Mouse (Mus musculus): ENCODE measurements around the gene Ephb1. TPM values are rescaled to one million over a fixed set of nuclear protein-coding genes. Genes with fewer than 3 reads are reported as not detected.
A peak's percentile ranks its signal among the peaks of the same experiment; 100 is the strongest.

The Ephb1 gene
- total RNA-seq, 2 experiments from 2014 or later = 31.5 to 36.0 TPM

DNA sequence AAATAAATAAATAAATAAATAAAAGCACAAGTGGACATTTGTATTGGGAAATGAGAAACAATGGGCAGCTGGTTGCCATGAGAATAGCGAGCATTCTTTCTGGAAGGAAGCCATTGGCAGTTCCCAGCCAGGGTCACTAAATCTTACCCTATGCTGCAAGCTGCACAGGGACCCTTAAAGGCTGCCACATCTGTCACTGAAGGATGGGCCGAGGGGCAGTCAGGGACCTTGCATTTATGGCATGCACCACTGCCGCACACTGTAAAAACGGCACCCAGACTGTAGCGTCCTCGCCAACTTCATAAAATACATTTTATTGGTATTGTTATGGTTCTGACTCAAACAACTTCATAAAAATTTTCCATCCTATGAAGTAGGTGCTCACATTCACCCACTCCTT, 39.1 kb downstream of the Ephb1 start:
- intact Hi-C loops (cut with DNase I) = no loop called here
- no peak for DNase-seq (ENCODE audit: low spot score in 2 of 2)

DNA sequence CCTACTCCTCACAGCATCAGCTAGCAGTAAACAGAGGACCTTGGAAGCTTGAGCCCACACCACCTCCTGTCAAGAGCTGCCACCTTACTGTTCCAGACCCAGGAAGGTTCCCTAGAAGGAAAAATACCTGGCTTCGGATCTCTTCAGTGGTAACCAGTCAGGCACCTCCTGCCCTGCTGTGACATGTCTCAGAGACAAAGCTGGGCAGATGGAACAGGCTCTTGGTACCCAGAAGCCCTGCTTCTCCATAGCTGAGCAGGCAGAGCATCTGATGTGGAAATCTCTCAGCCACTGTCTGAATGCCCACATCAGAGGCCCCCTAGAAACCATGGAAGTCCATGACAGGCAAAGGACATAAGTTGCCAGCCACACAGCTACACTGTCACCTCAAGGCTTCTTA, 39.7 kb downstream of the Ephb1 start:
- DNase-seq (ENCODE audit: low spot score in 2 of 2) = no peak
- intact Hi-C loops (cut with DNase I) = no loop called here

DNA sequence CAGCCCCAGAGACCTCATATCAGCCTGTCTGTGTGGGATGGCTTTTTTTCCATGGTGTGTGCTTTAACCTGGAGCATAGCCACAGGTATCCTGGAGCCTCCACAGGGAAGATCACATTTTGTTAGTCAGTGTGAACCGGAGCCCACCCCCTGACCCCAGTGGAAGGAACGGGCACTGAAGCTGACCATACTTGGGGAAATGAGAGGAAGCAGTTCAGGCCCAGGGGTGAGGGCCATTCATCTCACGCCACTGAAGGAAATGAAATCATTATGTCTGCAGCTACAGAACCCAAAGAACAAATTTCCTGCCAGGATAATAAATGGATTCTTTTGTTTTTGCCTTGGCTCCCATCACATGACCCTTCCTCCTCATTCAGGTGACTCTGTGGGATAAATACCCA, 44.1 kb downstream of the Ephb1 start:
- intact Hi-C loops (cut with DNase I) = no loop called here
- DNase-seq (ENCODE audit: low spot score in 2 of 2) = no peak

DNA sequence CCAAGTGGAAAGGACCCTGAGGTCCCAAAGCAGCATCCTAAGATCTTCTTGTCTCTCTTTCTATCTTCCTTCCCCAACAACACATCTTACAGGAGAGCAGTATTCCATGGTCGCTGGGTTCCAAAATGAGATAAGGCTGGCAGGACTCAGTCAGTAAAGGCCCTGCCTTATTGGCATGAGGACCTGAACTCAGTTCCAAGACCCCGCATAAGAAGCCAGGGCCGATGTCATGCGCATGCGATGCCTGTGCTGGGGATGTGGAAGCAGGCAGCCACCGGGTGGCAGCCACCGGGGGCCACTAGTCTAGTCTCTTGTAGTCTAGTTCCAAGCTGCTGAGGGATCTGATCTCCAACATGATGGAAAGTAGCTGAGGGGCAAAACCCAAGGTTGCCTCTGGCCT, 45.2 kb downstream of the Ephb1 start:
- intact Hi-C loops (cut with DNase I) = no loop called here
- DNase-seq (ENCODE audit: low spot score in 2 of 2) = no peak

DNA sequence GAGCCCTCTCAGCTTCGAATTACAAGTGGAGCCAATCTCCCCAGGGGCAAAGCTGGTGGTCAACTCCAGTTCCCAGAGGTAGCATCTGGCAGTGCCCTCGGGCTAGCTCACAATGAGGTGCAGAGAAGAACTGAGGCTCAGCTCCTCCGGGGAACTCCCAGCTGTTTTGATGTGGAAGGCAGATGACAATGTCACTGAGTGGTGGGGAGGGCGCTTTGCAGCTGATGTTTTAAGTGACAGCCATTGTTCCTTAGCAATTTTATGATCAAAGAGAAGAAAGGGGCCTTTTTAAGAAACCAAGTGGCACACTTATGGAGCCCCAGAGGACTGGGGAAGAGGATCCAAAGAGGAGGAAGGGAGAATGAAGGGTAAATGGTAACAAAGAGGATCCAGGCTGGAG, 46.8 kb downstream of the Ephb1 start:
- DNase-seq (ENCODE audit: low spot score in 2 of 2) = no peak
- intact Hi-C loops (cut with DNase I) = no loop called here

DNA sequence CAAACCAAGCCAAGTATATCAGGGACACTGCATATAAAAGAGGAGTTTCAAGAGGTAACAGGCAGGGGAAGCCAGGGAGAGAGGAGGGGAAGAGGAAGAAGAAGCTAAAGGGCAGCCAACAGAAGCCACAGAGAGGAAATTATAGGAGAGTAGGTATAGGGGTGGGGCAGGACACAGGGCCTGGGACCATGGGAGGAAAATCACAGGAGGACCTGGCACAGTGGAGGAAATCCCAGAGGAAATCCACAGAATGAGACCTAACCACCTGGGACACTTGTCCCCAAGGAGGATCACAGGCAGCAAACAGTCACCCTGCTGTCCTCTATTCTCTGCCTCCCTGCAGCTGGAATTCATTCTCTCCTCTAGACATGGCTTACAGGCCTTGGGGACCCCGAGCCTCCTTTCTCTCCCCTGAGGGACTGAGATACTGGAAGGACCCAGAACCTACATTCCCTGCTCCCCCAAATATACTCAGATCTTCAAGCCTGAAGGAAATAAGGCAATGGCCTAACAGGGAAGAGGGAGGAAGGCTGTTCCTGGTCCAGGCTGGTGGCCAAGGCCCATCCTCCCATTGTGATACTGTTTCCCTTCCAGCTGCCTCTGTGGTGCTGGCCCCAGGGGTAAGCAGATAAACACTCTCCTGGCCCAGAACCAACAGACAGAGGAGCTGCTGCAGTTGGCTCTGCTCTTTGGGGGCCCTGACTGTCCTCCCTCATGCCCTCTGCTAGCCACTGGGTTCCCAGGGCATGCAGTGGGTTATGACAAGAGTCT, 47.7 kb downstream of the Ephb1 start:
- intact Hi-C loops (cut with DNase I) = no loop called here
- DNase-seq (ENCODE audit: low spot score in 2 of 2) = no peak

DNA sequence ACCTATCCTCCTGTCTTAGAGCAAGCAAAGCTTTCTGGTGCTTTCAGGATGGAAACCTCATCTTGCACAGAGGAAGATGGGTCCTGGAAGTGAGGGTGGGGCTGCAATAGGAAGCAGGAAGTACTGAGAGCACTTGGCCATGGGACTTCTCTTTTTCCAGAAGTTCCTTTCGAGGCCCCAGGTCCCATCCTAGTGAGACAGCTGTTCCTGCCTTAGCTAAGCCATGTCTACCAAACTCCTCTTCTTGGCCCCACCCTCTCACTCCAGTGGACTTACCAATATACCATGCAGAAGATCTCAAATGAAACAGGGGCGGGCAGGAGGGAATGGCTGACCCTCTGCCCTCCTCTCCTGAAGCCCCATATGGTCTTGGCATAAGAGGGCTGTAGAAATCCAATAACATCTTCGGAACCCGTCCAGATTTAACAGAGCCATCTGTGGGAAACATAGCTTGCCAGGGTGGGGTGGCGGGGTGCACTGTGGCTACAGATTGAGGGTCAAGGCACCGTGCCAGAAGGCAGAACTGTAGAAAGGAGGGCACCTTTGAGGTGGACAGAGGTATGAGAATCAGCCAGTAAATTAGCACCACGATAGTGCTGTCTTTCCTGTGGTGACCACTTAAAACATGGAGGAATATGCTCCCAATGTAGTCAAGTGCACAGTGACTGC, 48.9 kb downstream of the Ephb1 start:
- DNase-seq (ENCODE audit: low spot score in 2 of 2) = no peak
- intact Hi-C loops (cut with DNase I) = no loop called here

DNA sequence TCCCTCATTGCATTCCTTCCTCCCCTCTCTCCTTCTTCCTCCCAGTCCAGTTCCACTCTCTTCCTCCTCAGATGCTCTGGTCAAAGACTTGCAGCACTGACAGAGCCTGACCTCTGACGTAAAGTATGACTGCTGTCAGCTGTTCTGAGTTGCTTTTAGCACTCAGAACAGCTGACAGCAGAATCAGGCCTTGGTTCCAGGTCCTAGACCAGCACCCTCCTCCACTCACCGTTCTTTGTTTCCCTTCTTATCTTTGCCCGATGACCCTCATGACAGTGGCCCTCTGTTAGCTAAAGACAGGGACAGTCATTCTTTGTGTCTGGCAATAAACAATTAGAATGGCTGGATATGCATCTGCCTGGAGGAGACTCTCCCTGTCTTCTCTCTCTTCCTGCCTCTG, 49.7 kb downstream of the Ephb1 start:
- no peak for DNase-seq (ENCODE audit: low spot score in 2 of 2)
- intact Hi-C loops (cut with DNase I) = no loop called here

DNA sequence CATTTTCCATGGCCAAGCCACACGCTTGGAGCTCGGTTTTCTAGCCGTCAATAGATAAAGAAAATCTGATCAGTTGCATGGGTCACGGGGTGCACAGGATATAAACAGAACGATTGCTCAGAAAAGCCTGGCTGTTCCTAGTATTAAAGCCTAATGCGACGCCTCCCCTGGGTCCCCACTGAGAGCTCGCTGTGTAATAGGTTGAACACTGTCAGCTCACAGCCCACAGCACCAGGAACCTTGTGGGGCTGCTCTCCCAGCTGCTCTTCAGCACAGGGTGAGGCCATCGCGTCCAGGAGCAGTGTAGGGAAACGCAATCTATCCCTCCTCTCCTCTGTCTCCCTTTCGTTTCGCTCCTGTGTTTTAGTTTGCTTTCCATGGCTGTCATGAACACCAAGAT, 50.6 kb downstream of the Ephb1 start:
- intact Hi-C loops (cut with DNase I) = no loop called here

DNA sequence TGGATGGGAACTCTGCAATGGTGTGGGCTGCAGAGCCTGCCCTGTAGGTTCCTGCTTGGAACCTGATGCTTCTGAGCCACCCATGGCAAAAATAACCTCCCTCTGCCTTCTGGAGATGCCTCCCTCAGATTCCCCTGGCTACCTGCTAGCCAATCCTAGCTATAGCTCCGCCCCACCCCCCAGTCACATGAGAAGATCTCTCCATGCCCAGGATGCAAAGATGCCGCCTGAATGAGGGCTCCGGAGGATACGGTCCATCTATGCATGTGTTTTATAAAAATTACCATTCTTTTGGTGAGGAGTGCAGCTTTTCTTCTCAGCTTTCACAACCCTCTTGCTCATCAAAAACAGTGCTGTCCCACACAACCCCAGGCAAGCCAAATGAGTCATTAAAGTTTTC, 53.5 kb downstream of the Ephb1 start:
- DNase-seq (ENCODE audit: low spot score in 2 of 2) = peak in 1 of 2 experiments; percentile 44

More for the DNA sequence above, 50.6 kb downstream of the Ephb1 start:
- no peak for DNase-seq (ENCODE audit: low spot score in 2 of 2)

DNA sequence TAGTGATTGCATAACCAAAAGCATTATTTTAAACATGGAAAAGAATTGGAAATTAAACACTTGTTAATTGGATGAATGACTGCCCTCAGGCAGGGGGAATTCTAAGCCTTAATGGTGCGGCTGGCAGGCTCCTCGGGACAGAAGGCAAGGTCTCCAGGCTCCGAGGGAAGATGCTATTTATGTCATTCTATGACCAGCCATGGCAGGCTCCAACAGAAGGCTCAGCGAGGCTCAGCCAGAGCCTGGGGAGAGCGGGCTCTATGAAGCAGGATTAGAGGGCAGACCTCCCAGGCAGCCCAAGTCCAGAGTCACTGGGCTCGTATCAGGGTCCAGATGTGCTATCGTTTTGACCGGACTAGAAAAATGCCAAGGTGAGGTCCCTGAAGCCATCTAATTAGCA, 55.8 kb downstream of the Ephb1 start:
- intact Hi-C loops (cut with DNase I) = no loop called here
- DNase-seq (ENCODE audit: low spot score in 2 of 2) = no peak

More for the DNA sequence above, 53.5 kb downstream of the Ephb1 start:
- intact Hi-C loops (cut with DNase I) = no loop called here

DNA sequence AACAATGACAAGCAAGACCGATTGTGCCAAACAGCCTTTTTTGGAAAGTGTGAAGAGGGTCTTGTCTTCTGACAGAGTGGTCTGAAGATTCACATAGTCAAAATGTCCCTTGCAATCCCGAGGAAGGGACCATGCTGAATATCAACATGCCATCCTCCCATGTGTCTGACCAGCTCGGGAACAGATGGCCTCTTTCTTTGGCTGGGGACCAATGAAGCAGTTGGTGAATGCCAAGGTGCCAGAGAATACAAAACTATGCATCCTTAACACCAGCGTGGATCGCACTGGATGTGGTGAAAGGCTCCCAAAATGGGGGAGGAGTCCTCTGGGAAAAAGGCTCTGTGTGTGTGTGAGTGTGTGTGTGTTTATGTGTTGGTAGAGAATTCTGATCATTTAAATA, 56.5 kb downstream of the Ephb1 start:
- peak in 1 of 2 experiments; percentile 62 for DNase-seq (ENCODE audit: low spot score in 2 of 2)
- intact Hi-C loops (cut with DNase I) = no loop called here

DNA sequence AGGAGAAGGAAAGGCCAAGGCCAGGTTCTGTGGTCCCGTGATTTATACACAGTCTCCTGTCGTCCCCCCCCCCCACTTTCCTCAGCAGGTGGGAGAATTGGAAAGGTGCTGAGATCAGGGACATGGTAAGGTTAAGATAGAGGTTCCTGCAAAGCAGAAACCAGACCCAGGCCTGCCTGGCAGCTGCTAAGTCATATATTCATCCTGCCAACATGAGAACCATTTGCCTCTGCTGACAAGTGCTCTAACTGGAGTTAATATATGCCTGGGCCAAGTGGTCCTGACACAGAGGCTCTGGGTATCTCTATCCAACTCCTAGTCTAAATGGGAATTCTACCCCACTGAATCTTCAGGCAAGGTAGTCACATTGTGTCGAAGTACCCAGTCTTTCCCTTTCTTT, 57.3 kb downstream of the Ephb1 start:
- no peak for DNase-seq (ENCODE audit: low spot score in 2 of 2)
- intact Hi-C loops (cut with DNase I) = no loop called here

DNA sequence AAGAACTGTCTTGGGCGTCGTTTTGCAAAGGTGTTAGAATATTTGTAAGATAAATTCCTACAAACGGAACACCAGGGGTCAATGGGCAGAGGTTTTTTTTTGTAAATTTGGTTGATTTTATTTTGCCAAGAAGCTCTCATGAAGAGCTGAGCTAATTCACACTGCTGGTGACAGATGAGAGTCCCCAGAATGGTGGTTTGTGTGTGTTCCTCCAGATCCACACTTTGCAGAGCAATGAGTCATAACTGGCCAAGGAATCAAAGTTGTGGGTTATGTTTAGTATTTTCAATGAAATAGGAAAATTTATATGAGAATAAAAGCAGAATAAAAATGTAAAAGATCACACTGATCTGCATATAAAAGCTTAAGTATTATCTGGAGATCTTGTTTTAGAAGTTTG, 60.9 kb downstream of the Ephb1 start:
- intact Hi-C loops (cut with DNase I) = no loop called here
- peak in 1 of 2 experiments; percentile 49 for DNase-seq (ENCODE audit: low spot score in 2 of 2)

DNA sequence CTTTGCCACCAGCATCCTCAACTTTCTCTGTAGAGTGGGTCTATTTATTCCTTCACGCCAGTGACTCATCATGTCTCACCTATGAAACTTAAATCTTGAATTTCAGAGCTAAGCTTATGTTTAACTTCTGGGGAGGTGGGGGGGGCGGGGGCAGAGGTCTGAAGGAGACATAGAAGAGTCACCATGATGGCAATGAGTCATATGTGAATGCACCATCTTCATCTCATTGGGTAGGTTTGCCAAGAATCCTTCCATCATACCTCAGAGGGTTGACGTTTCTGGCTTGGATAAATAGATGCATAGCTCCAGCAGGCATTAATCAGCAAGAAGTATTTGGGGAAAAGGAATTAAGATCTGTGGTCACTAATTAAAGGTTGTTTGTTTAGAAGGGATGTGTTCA, 63.3 kb downstream of the Ephb1 start:
- intact Hi-C loops (cut with DNase I) = no loop called here
- DNase-seq (ENCODE audit: low spot score in 2 of 2) = peak in 1 of 2 experiments; percentile 20

DNA sequence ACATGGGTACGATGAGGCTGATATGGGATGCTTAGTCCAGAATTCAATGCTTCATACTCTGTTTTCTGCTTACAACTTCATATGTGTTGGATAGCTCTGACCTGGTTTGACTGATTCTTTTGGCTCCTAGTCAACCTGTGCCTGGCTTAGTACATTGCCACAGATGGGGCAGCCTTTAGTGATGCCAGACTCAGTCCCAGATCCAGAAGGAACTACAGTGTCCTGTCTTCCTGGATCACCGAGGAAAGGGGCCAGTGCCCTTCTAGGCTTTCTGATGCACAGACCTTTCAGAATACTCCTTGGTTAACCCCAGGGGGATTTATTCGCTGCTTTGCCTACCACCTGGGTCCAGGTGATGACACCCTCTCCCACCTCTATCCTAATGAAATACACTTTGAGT, 66.1 kb downstream of the Ephb1 start:
- DNase-seq (ENCODE audit: low spot score in 2 of 2) = no peak
- intact Hi-C loops (cut with DNase I) = no loop called here

DNA sequence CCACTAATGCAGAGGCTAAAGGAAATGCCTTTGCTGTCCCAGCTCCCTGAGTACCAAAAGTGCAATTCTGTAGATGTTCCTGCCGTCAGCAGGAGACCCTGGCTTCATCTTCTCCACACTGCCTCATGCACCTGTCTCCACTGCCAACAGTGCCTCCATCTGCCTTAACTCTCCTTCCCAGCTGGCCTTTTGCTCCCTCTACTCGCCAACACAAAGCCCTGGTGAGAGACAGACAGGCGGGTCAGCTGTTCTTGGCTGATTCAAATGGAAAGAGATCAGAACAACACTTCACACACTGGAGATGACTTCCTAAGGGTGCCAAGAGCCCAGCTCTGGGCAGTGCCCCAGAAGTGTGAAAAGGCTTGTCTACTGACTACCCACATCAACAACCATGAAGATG, 78.6 kb downstream of the Ephb1 start:
- intact Hi-C loops (cut with DNase I) = no loop called here
- no peak for DNase-seq (ENCODE audit: low spot score in 2 of 2)

DNA sequence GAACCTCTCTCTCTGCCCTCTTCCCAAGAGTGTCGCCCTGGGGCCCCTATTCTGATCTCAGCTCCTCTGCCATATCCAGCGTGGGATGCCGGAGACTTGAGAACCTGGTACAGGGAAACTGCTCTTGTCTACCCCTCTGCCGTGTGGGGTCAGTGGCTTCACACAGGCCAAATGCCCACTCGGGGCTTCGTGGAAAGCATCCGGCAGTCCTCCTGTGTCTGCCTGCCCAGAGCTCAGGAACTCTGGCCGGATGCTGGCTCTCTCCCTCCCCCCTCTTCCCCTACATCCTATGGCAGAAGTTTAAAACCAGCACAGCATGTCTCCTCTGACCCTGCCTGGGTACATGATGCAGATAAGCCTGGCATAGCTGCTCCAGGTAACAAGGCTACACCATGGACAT, 80.5 kb downstream of the Ephb1 start:
- intact Hi-C loops (cut with DNase I) = no loop called here

DNA sequence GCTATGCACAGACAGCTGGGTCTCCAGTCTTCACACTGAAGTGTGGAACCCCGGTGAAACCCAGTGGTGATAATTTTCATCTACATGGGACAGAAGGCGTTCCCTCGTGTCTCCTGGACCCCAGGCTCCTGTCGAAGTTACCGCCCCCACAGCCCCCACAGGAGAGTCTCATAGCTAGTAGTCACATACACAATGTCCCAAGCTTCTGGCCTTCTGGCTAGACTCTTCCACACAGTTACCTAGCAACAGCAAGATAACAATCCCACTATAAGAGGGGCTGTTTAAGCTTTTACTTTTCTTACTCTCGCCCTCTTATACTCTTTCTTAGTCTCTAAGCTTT, 81.1 kb downstream of the Ephb1 start:
- intact Hi-C loops (cut with DNase I) = no loop called here
- no peak for DNase-seq (ENCODE audit: low spot score in 2 of 2)

More for the DNA sequence above, 80.5 kb downstream of the Ephb1 start:
- DNase-seq (ENCODE audit: low spot score in 2 of 2) = no peak

DNA sequence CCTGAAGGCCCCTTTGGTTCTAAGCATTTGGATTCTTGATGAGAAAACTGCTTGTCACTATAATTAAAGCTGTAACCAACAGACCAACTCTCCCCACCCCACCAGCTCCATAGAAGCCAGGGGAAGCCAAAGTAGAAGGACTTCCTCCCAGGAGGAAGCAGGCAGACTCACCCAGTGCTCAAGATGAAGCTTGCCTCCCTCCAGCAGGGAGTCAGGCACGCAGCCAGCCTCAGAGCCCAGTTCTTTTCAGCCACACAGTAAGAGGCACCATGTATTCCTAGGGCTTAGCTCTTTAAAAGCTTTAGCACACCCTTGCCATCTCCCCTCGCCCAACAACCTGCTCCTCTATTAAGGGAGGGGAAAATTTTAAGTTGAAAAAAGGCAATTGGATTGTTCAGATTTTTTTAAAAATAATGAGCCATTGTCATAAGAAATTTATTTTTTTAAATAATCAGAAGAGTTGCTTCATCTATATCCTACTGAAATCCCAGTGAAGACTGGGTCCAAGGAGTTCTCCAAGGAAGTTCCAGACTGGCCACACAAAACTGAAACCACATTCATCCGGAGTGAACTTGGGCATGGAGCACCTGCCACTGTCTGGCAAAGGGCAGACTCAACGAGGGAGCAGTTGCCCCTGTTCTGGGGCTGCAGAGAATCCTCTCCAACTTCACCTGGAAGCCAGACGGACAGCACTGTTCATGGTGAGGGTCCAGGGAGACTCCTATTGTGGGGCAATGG, 81.6 kb downstream of the Ephb1 start:
- peak in 1 of 2 experiments; percentile 22 for DNase-seq (ENCODE audit: low spot score in 2 of 2)
- intact Hi-C loops (cut with DNase I) = no loop called here

DNA sequence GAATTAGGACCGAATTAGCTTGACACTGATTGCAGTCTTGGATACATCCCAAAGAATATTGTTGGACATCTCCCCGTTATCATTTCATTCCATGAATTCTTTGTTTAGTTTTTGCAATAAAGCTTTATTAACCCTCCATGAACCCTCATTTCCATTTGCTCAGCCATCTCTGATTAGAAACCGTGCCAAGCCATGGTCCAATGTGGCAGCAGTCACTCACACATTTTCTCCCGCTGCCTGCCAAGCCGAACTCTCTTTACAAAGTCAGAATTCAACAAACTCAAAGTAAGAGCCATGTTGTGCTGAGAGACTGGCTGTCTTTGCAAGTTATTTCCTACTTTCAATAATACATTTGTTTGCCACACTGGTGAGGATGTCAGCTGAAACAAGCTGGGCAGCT, 84.0 kb downstream of the Ephb1 start:
- intact Hi-C loops (cut with DNase I) = no loop called here
- no peak for DNase-seq (ENCODE audit: low spot score in 2 of 2)
